Mouse (Mus musculus) kidney, postnatal 0 days (tissue): ENCODE measurements around the gene Elmo1. TPM values are rescaled to one million over a fixed set of nuclear protein-coding genes. Genes with fewer than 3 reads are reported as not detected.

Experiments
- ATAC-seq: fragments of 200-750 bp; cut with Nextera tagmentation; replicated peaks from 2 replicates; pipeline ENCODE4 v1.8.0; 2017; ENCODE audit warnings: low read depth, moderate number of reproducible peaks, moderate TSS enrichment, moderate library complexity; ENCODE audit not compliant: low FRiP score
- DNase-seq: peaks from one replicate; pipeline ENCODE4 v3.0.0-alpha.2; 2016; ENCODE audit warnings: low spot score
- H3K27ac ChIP-seq: fragments of 300-500 bp; sonication (generic); 2 replicates; pipeline ENCODE4 v1.5.1; 2014; ENCODE audit warnings: mild to moderate bottlenecking
- H3K27me3 ChIP-seq: fragments of 300-500 bp; sonication (generic); 2 replicates; pipeline ENCODE4 v1.6.1; 2014; ENCODE audit warnings: low read length, mixed read lengths; ENCODE audit not compliant: insufficient read depth
- H3K36me3 ChIP-seq: fragments of 300-500 bp; sonication (generic); 2 replicates; pipeline ENCODE4 v1.6.1; 2014; ENCODE audit warnings: low read length, mixed read lengths; ENCODE audit not compliant: insufficient read depth
- H3K4me1 ChIP-seq: fragments of 300-500 bp; sonication (generic); replicated peaks from 2 replicates; pipeline ENCODE4 v1.6.1; 2014; ENCODE audit warnings: antibody characterized with exemption, low read length, mixed read lengths; ENCODE audit not compliant: insufficient read depth
- H3K4me2 ChIP-seq: fragments of 300-500 bp; sonication (generic); 2 replicates; pipeline ENCODE4 v1.6.1; 2014; ENCODE audit warnings: mild to moderate bottlenecking, low read length, moderate library complexity, mixed read lengths
- H3K4me3 ChIP-seq: fragments of 300-500 bp; sonication (generic); replicated peaks from 2 replicates; pipeline ENCODE4 v1.5.1; 2014; ENCODE audit warnings: low read depth, low read length
- H3K9ac ChIP-seq: fragments of 300-500 bp; sonication (generic); 2 replicates; pipeline ENCODE4 v1.6.1; 2014; ENCODE audit warnings: low read depth, low read length
- H3K9me3 ChIP-seq: fragments of 300-500 bp; sonication (generic); replicated peaks from 2 replicates; pipeline ENCODE4 v1.6.1; 2016; ENCODE audit warnings: low read length, inconsistent platforms, mixed read lengths
- CTCF ChIP-seq: IDR thresholded peaks from 2 replicates; pipeline ENCODE4 v1.5.1; 2016; ENCODE audit warnings: antibody characterized with exemption, low read depth, mild to moderate bottlenecking, moderate library complexity
- WGBS: fragments of 180-500 bp; shearing (Covaris S2); extraction: QIAGEN DNeasy Blood & Tissue Kit; methylation state at CpG from one replicate; pipeline ENCODE4 v1.1.7; 2014; 5-methylcytosine and 5-hydroxymethylcytosine counted together
- polyA plus RNA-seq: library from polyadenylated mRNA; unstranded; fragments of >200 nt; fragmentation: Nextera tagmentation; extraction: Ambion mirVana; gene quantifications from 2 replicates; pipeline ENCODE4 v1.2.1, GENCODE M21; 2015

Elmo1 gene
- polyA plus RNA-seq, 1 experiment from 2014 or later = 5.1 TPM

- DNase-seq (no peak), ATAC-seq (no peak)
- Histone ChIP-seq H3K4me2 (no peak overlapping the region), H3K27ac (no peak overlapping the region), H3K9me3 (no peaks in the 10 kb centered on the region), H3K36me3 (no peaks in the 10 kb centered on the region), H3K9ac (no peak overlapping the region), H3K4me1 (no peaks in the 10 kb centered on the region), H3K4me3 (no peak overlapping the region), H3K27me3 (no peaks in the 10 kb centered on the region)
- no peak for TF ChIP-seq CTCF
- 55% methylated on average over 1 of the region's 1 CpGs for WGBS
Observed at GRCm38 (mm10) chr13:20117691-20118090, 27.3 kb downstream of the Elmo1 start.

- Histone ChIP-seq H3K9ac (no peak overlapping the region), H3K9me3 (no peaks in the 10 kb centered on the region), H3K4me3 (no peak overlapping the region), H3K4me1 (no peaks in the 10 kb centered on the region), H3K4me2 (no peak overlapping the region), H3K36me3 (no peaks in the 10 kb centered on the region), H3K27me3 (no peaks in the 10 kb centered on the region), H3K27ac (no peak overlapping the region)
- DNase-seq (no peak), ATAC-seq (no peak)
- no peak for TF ChIP-seq CTCF
- WGBS = 77% methylated on average over 7 of the region's 7 CpGs
Observed at GRCm38 (mm10) chr13:20118909-20119308, 28.5 kb downstream of the Elmo1 start.

- no peaks in the 10 kb centered on the region for H3K4me1 ChIP-seq
- no peak overlapping the region for H3K9ac ChIP-seq
- ATAC-seq (no peak), DNase-seq (no peak)
- no peaks in the 10 kb centered on the region for H3K27me3 ChIP-seq
- WGBS = 62% methylated on average over 5 of the region's 5 CpGs
- no peaks in the 10 kb centered on the region for H3K36me3 ChIP-seq
- no peak overlapping the region for H3K4me2 ChIP-seq
- TF ChIP-seq CTCF = no peak
- no peaks in the 10 kb centered on the region for H3K9me3 ChIP-seq
- H3K27ac ChIP-seq = no peak overlapping the region
- no peak overlapping the region for H3K4me3 ChIP-seq
Observed at GRCm38 (mm10) chr13:20120723-20121122, 30.3 kb downstream of the Elmo1 start.

- DNase-seq (no peak), ATAC-seq (no peak)
- Histone ChIP-seq H3K36me3 (no peaks in the 10 kb centered on the region), H3K4me3 (no peak overlapping the region), H3K4me1 (no peaks in the 10 kb centered on the region), H3K27me3 (no peaks in the 10 kb centered on the region), H3K9me3 (no peaks in the 10 kb centered on the region), H3K4me2 (no peak overlapping the region), H3K27ac (no peak overlapping the region), H3K9ac (no peak overlapping the region)
- WGBS = 81% methylated on average over 8 of the region's 8 CpGs
- no peak for TF ChIP-seq CTCF
Observed at GRCm38 (mm10) chr13:20121385-20122043, 31.1 kb downstream of the Elmo1 start.

GRCm38 (mm10) chr13:20123975-20124374 lies 33.6 kb downstream of the Elmo1 start:
- no peaks in the 10 kb centered on the region for H3K9me3 ChIP-seq
- WGBS = 51% methylated on average over 3 of the region's 3 CpGs
- H3K9ac ChIP-seq = no peak overlapping the region
- H3K27me3 ChIP-seq = no peaks in the 10 kb centered on the region
- DNase-seq (no peak), ATAC-seq (no peak)
- no peak overlapping the region for H3K27ac ChIP-seq
- H3K4me3 ChIP-seq = no peak overlapping the region
- no peak for TF ChIP-seq CTCF
- no peaks in the 10 kb centered on the region for H3K4me1 ChIP-seq
- H3K36me3 ChIP-seq = no peaks in the 10 kb centered on the region
- no peak overlapping the region for H3K4me2 ChIP-seq

- 59% methylated on average over 7 of the region's 7 CpGs for WGBS
- no peak for DNase-seq
- no peaks in the 10 kb centered on the region for H3K36me3 ChIP-seq
- no peak overlapping the region for H3K4me2 ChIP-seq
- H3K4me1 ChIP-seq = no peaks in the 10 kb centered on the region
- no peak overlapping the region for H3K27ac ChIP-seq
- H3K27me3 ChIP-seq = no peaks in the 10 kb centered on the region
- H3K4me3 ChIP-seq = no peak overlapping the region
- no peak overlapping the region for H3K9ac ChIP-seq
- no peak for TF ChIP-seq CTCF
- ATAC-seq = no peak
- no peaks in the 10 kb centered on the region for H3K9me3 ChIP-seq
Observed at GRCm38 (mm10) chr13:20124965-20125364, 34.6 kb downstream of the Elmo1 start.

- no peaks in the 10 kb centered on the region for H3K4me1 ChIP-seq
- no peak for TF ChIP-seq CTCF
- ATAC-seq (no peak), DNase-seq (no peak)
- H3K27me3 ChIP-seq = no peaks in the 10 kb centered on the region
- H3K4me2 ChIP-seq = no peak overlapping the region
- H3K9ac ChIP-seq = no peak overlapping the region
- H3K27ac ChIP-seq = no peak overlapping the region
- no peaks in the 10 kb centered on the region for H3K36me3 ChIP-seq
- 88% methylated on average over 10 of the region's 10 CpGs for WGBS
- no peak overlapping the region for H3K4me3 ChIP-seq
- no peaks in the 10 kb centered on the region for H3K9me3 ChIP-seq
Observed at GRCm38 (mm10) chr13:20125845-20126244, 35.4 kb downstream of the Elmo1 start.
